Mouse (Mus musculus) hindbrain, embryonic 10.5 days (tissue): ENCODE measurements around the gene Slc7a7. TPM values are rescaled to one million over a fixed set of nuclear protein-coding genes. Genes with fewer than 3 reads are reported as not detected.

ENCODE experiments used
- DNase-seq: peaks from one replicate; pipeline ENCODE4 v3.0.0-alpha.2; 2017; ENCODE audit warnings: low spot score
- H3K27ac ChIP-seq: fragments of 300-500 bp; sonication (generic); 2 replicates; pipeline ENCODE4 v1.5.1; 2016; ENCODE audit warnings: mild to moderate bottlenecking, moderate library complexity
- H3K27me3 ChIP-seq: fragments of 300-500 bp; sonication (generic); 2 replicates; pipeline ENCODE4 v1.6.1; 2016; ENCODE audit warnings: mild to moderate bottlenecking; ENCODE audit not compliant: poor library complexity, insufficient read depth, severe bottlenecking
- H3K36me3 ChIP-seq: fragments of 300-500 bp; sonication (generic); 2 replicates; pipeline ENCODE4 v1.6.1; 2016; ENCODE audit warnings: mild to moderate bottlenecking, moderate library complexity
- H3K4me1 ChIP-seq: fragments of 300-500 bp; sonication (generic); replicated peaks from 2 replicates; pipeline ENCODE4 v1.6.1; 2016; ENCODE audit warnings: mild to moderate bottlenecking
- H3K4me3 ChIP-seq: fragments of 300-500 bp; sonication (generic); 2 replicates; pipeline ENCODE4 v1.5.1; 2016; ENCODE audit warnings: mild to moderate bottlenecking, moderate library complexity
- H3K9me3 ChIP-seq: fragments of 300-500 bp; sonication (generic); 2 replicates; pipeline ENCODE4 v1.6.1; 2016; ENCODE audit warnings: mild to moderate bottlenecking, moderate library complexity
- WGBS: fragments of 180-500 bp; shearing (Covaris S2); methylation state at CpG from one replicate; pipeline ENCODE4 v1.1.7; 2016; 5-methylcytosine and 5-hydroxymethylcytosine counted together
- polyA plus RNA-seq: library from polyadenylated mRNA; unstranded; fragments of >200 nt; fragmentation: Nextera tagmentation; extraction: Ambion mirVana; gene quantifications from 2 replicates; pipeline ENCODE4 v1.2.1, GENCODE M21; 2016

Gene Slc7a7
- polyA plus RNA-seq, 1 experiment from 2014 or later = 5.5 TPM

GRCm38 (mm10) chr14:54413877-54414700 lies 3.5 kb downstream of the Slc7a7 start:
- H3K27me3 ChIP-seq = peaks cover 55% of the 10 kb centered on the region
- H3K36me3 ChIP-seq = no peaks in the 10 kb centered on the region
- peaks cover 54% of the 10 kb centered on the region for H3K4me1 ChIP-seq
- H3K27ac ChIP-seq = peak overlapping the region; percentile 46; the same call in 1 of the 2 replicates
- DNase-seq = no peak
- 6% methylated on average over 18 of the region's 18 CpGs for WGBS
- no peaks in the 10 kb centered on the region for H3K9me3 ChIP-seq
- H3K4me3 ChIP-seq = peak overlapping the region; percentile 22

- peak; percentile 52 for DNase-seq
- H3K9me3 ChIP-seq = no peaks in the 10 kb centered on the region
- no peak overlapping the region for H3K4me3 ChIP-seq
- peaks cover 51% of the 10 kb centered on the region for H3K27me3 ChIP-seq
- 26% methylated on average over 2 of the region's 2 CpGs for WGBS
- peaks cover 53% of the 10 kb centered on the region for H3K4me1 ChIP-seq
- H3K36me3 ChIP-seq = no peaks in the 10 kb centered on the region
- H3K27ac ChIP-seq = 0 out of 2 replicates have a peak overlapping the region, but pooled peaks have one; percentile 16
Observed at GRCm38 (mm10) chr14:54412629-54413170, 4.9 kb downstream of the Slc7a7 start.

GRCm38 (mm10) chr14:54412000-54412576 lies 5.5 kb downstream of the Slc7a7 start:
- no peak for DNase-seq
- Histone ChIP-seq H3K36me3 (no peaks in the 10 kb centered on the region), H3K4me1 (peaks cover 47% of the 10 kb centered on the region), H3K9me3 (no peaks in the 10 kb centered on the region), H3K4me3 (no peak overlapping the region), H3K27ac (no peak overlapping the region), H3K27me3 (peaks cover 45% of the 10 kb centered on the region)
- 33% methylated on average over 9 of the region's 9 CpGs for WGBS

GRCm38 (mm10) chr14:54409980-54410810 lies 7.4 kb downstream of the Slc7a7 start:
- Histone ChIP-seq H3K4me3 (no peak overlapping the region), H3K36me3 (no peaks in the 10 kb centered on the region), H3K27ac (peak overlapping the region; percentile 75), H3K9me3 (no peaks in the 10 kb centered on the region), H3K4me1 (peaks cover 33% of the 10 kb centered on the region), H3K27me3 (peaks cover 29% of the 10 kb centered on the region)
- 45% methylated on average over 17 of the region's 17 CpGs for WGBS
- no peak for DNase-seq

GRCm38 (mm10) chr14:54409057-54409645 lies 8.4 kb downstream of the Slc7a7 start:
- no peaks in the 10 kb centered on the region for H3K9me3 ChIP-seq
- H3K27me3 ChIP-seq = peaks cover 19% of the 10 kb centered on the region
- 79% methylated on average over 7 of the region's 7 CpGs for WGBS
- DNase-seq = no peak
- no peak overlapping the region for H3K4me3 ChIP-seq
- H3K4me1 ChIP-seq = peaks cover 28% of the 10 kb centered on the region
- no peaks in the 10 kb centered on the region for H3K36me3 ChIP-seq
- no peak overlapping the region; the same call in 1 of the 2 replicates for H3K27ac ChIP-seq

- Histone ChIP-seq H3K4me1 (peaks cover 21% of the 10 kb centered on the region), H3K4me3 (no peak overlapping the region), H3K9me3 (no peaks in the 10 kb centered on the region), H3K36me3 (no peaks in the 10 kb centered on the region), H3K27ac (no peak overlapping the region; the same call in 1 of the 2 replicates), H3K27me3 (peaks cover 12% of the 10 kb centered on the region)
- DNase-seq = no peak
- WGBS = 84% methylated on average over 25 of the region's 25 CpGs
Observed at GRCm38 (mm10) chr14:54408336-54409056, 9.1 kb downstream of the Slc7a7 start.

- no peak for DNase-seq
- Histone ChIP-seq H3K4me3 (no peak overlapping the region), H3K9me3 (no peaks in the 10 kb centered on the region), H3K36me3 (no peaks in the 10 kb centered on the region), H3K4me1 (peaks cover 2% of the 10 kb centered on the region; the same call in 1 of the 2 replicates), H3K27me3 (no peaks in the 10 kb centered on the region), H3K27ac (no peak overlapping the region)
- 84% methylated on average over 3 of the region's 3 CpGs for WGBS
Observed at GRCm38 (mm10) chr14:54401723-54402122, 15.9 kb downstream of the Slc7a7 start.

- Histone ChIP-seq H3K36me3 (no peaks in the 10 kb centered on the region), H3K9me3 (no peaks in the 10 kb centered on the region), H3K4me1 (peaks cover 2% of the 10 kb centered on the region; the same call in 1 of the 2 replicates), H3K27me3 (no peaks in the 10 kb centered on the region), H3K4me3 (no peak overlapping the region), H3K27ac (no peak overlapping the region)
- no peak for DNase-seq
- WGBS = 49% methylated on average over 8 of the region's 8 CpGs
Observed at GRCm38 (mm10) chr14:54398921-54399382, 18.6 kb downstream of the Slc7a7 start.

GRCm38 (mm10) chr14:54398528-54398916 lies 19.1 kb downstream of the Slc7a7 start:
- Histone ChIP-seq H3K27me3 (no peaks in the 10 kb centered on the region), H3K4me1 (peaks cover 2% of the 10 kb centered on the region; the same call in 1 of the 2 replicates), H3K36me3 (no peaks in the 10 kb centered on the region), H3K4me3 (no peak overlapping the region), H3K27ac (no peak overlapping the region), H3K9me3 (no peaks in the 10 kb centered on the region)
- WGBS = 77% methylated on average over 7 of the region's 7 CpGs
- no peak for DNase-seq

- Histone ChIP-seq H3K4me1 (peaks cover 2% of the 10 kb centered on the region; the same call in 1 of the 2 replicates), H3K36me3 (no peaks in the 10 kb centered on the region), H3K27me3 (no peaks in the 10 kb centered on the region), H3K4me3 (no peak overlapping the region), H3K27ac (no peak overlapping the region), H3K9me3 (no peaks in the 10 kb centered on the region)
- DNase-seq = no peak
- WGBS = 84% methylated on average over 7 of the region's 7 CpGs
Observed at GRCm38 (mm10) chr14:54397872-54398527, 19.6 kb downstream of the Slc7a7 start.

GRCm38 (mm10) chr14:54396685-54397084 lies 20.9 kb downstream of the Slc7a7 start:
- Histone ChIP-seq H3K9me3 (no peaks in the 10 kb centered on the region), H3K4me3 (no peak overlapping the region), H3K4me1 (peaks cover 2% of the 10 kb centered on the region; the same call in 1 of the 2 replicates), H3K27ac (no peak overlapping the region), H3K36me3 (no peaks in the 10 kb centered on the region), H3K27me3 (no peaks in the 10 kb centered on the region)
- 93% methylated on average over 7 of the region's 7 CpGs for WGBS
- DNase-seq = no peak
